Mouse (Mus musculus) stomach, embryonic 16.5 days (tissue): ENCODE measurements around the gene Ripor2. TPM values are rescaled to one million over a fixed set of nuclear protein-coding genes. Genes with fewer than 3 reads are reported as not detected.
A peak's percentile ranks its signal among the peaks of the same experiment; 100 is the strongest.

Experiments
- ATAC-seq: fragments of 200-750 bp; cut with Nextera tagmentation; 2 replicates; pipeline ENCODE4 v1.8.0; 2017; ENCODE audit warnings: moderate number of reproducible peaks, moderate TSS enrichment; ENCODE audit not compliant: insufficient read depth, low FRiP score
- H3K27ac ChIP-seq: fragments of 300-500 bp; sonication (generic); 2 replicates; pipeline ENCODE4 v1.5.1; 2014; ENCODE audit warnings: low read length
- H3K27me3 ChIP-seq: fragments of 300-500 bp; sonication (generic); 2 replicates; pipeline ENCODE4 v1.6.1; 2014; ENCODE audit warnings: low read length, control low read depth, mixed read lengths; ENCODE audit not compliant: control insufficient read depth, insufficient read depth
- H3K36me3 ChIP-seq: fragments of 300-500 bp; sonication (generic); 2 replicates; pipeline ENCODE4 v1.6.1; 2014; ENCODE audit warnings: low read length; ENCODE audit not compliant: control insufficient read depth, insufficient read depth
- H3K4me1 ChIP-seq: fragments of 300-500 bp; sonication (generic); 2 replicates; pipeline ENCODE4 v1.6.1; 2014; ENCODE audit warnings: low read length, control low read depth, mixed read lengths; ENCODE audit not compliant: control insufficient read depth, insufficient read depth
- H3K4me2 ChIP-seq: fragments of 300-500 bp; sonication (generic); 2 replicates; pipeline ENCODE4 v1.6.1; 2014; ENCODE audit warnings: low read depth, low read length, mixed read lengths
- H3K4me3 ChIP-seq: fragments of 300-500 bp; sonication (generic); replicated peaks from 2 replicates; pipeline ENCODE4 v1.5.1; 2014; ENCODE audit warnings: mild to moderate bottlenecking, low read length
- H3K9ac ChIP-seq: fragments of 300-500 bp; sonication (generic); 2 replicates; pipeline ENCODE4 v1.6.1; 2014; ENCODE audit warnings: low read length
- H3K9me3 ChIP-seq: fragments of 300-500 bp; sonication (generic); replicated peaks from 2 replicates; pipeline ENCODE4 v1.6.1; 2016; ENCODE audit warnings: low read length, control low read depth; ENCODE audit not compliant: control insufficient read depth
- WGBS: fragments of 180-500 bp; shearing (Covaris S2); extraction: QIAGEN DNeasy Blood & Tissue Kit; methylation state at CpG from one replicate; pipeline ENCODE4 v1.1.7; 2014; 5-methylcytosine and 5-hydroxymethylcytosine counted together
- polyA plus RNA-seq: library from polyadenylated mRNA; unstranded; fragments of >200 nt; fragmentation: Nextera tagmentation; extraction: Ambion mirVana; gene quantifications from 2 replicates; pipeline ENCODE4 v1.2.1, GENCODE M21; 2015

Ripor2 gene
- polyA plus RNA-seq, 1 experiment from 2014 or later: 4.3 TPM

DNA sequence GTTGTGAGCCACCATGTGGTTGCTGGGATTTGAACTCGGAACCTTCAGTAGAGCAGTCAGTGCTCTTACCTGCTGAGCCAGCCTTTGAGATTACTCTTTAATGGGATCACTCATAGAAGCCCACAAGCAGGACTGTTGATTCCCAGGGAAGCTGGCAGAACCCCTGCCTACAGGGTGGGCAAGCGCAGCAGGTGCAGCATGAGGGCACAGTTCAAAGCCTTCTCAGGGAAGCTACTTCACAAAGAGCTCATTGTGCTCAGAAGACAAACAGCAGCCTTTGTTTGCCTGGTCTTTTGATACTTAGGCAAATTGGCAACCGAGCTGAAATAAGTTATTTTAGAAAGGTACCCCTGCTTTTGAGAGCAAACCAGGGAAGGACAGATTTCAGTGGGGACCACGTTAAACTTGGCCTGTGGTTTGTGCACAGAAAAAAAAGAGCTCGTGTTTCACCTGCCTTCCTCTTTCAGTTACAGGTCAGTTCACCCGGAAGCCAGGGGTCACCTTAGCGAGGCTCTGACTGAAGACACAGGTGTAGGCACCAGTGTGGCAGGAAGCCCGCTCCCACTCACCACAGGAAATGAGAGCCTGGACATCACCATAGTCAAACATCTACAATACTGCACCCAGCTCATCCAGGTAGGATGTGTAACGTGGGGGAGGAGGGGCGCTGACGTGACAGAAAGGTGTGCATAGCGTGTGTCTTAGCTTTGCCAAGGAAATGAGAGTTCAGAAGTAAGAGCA, 127.8 kb downstream of the Ripor2 start:
- Histone ChIP-seq H3K9ac (no peak overlapping the region), H3K27me3 (no peaks in the 10 kb centered on the region), H3K4me2 (no peak overlapping the region), H3K4me1 (peaks cover 19% of the 10 kb centered on the region; the same call in 1 of the 2 replicates), H3K27ac (peak overlapping the region; percentile 51), H3K4me3 (no peak overlapping the region), H3K36me3 (no peaks in the 10 kb centered on the region), H3K9me3 (no peaks in the 10 kb centered on the region)
- ATAC-seq: peak; percentile 45; the same call in 1 of the 2 replicates
- WGBS: 63% methylated on average over 12 of the region's 12 CpGs

DNA sequence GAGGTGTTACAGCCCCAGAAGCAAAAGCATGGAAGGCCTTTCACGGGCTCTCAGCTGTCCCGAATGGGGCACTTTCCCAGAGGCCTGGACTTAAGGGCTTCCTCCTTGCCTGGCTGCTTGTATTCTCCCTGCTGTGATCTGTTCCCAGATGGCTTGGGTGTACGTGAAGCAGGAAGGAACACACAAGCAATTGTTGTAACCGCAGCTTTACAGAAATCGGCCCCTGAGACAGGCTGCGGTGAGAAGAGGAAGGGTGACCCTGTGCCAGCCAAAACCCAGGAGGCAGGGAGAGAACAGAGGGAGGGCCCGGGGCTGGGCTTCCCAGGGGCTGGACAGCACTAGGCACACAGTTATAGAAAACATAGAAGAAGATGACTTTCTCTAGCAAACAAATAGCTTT, 129.0 kb downstream of the Ripor2 start:
- Histone ChIP-seq H3K27ac (peak overlapping the region; percentile 51; the same call in 1 of the 2 replicates), H3K36me3 (no peaks in the 10 kb centered on the region)
- ATAC-seq: no peak

DNA sequence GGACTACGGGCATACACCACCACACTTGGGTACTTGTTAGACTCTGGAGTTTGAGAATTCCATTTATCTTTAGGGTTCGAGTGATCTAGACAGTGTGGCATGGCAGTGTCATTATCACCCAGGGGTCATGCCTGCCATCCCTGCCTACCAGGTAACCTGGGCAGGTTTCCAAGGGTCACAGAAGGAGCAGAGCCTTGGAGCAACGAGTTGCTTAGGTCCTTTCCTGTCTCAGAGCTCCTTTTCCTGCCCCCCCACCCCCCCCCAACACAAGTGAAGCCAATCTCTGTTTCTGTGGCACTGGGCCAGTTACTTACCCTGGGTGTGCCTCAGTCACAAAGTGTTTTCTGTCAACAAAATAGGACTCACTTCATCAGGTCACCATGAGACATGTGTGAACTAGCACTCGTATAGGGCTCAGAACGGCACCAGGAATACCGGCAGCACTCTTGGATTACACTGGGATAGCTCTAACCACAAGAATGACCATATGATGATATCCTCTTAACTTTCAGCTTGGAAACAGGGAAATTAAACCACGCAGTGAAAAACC, 130.7 kb downstream of the Ripor2 start:
- Histone ChIP-seq H3K36me3 (no peaks in the 10 kb centered on the region), H3K4me1 (peaks cover 21% of the 10 kb centered on the region; the same call in 1 of the 2 replicates), H3K4me2 (no peak overlapping the region), H3K27ac (peak overlapping the region; percentile 48; the same call in 1 of the 2 replicates), H3K9ac (no peak overlapping the region), H3K27me3 (no peaks in the 10 kb centered on the region), H3K4me3 (no peak overlapping the region), H3K9me3 (no peaks in the 10 kb centered on the region)
- no peak for ATAC-seq
- 71% methylated on average over 7 of the region's 7 CpGs for WGBS

More for the DNA sequence above, 129.0 kb downstream of the Ripor2 start:
- no peaks in the 10 kb centered on the region for H3K27me3 ChIP-seq
- H3K4me2 ChIP-seq: no peak overlapping the region
- H3K4me1 ChIP-seq: peaks cover 19% of the 10 kb centered on the region; the same call in 1 of the 2 replicates
- 61% methylated on average over 7 of the region's 7 CpGs for WGBS
- no peak overlapping the region for H3K4me3 ChIP-seq
- H3K9ac ChIP-seq: 0 out of 2 replicates have a peak overlapping the region, but pooled peaks have one; percentile 7
- no peaks in the 10 kb centered on the region for H3K9me3 ChIP-seq

- Histone ChIP-seq H3K27me3 (no peaks in the 10 kb centered on the region), H3K4me3 (peak overlapping the region; percentile 9; the same call in 1 of the 2 replicates), H3K4me1 (peaks cover 21% of the 10 kb centered on the region; the same call in 1 of the 2 replicates), H3K9me3 (no peaks in the 10 kb centered on the region), H3K36me3 (no peaks in the 10 kb centered on the region), H3K4me2 (peak overlapping the region; percentile 48), H3K9ac (peak overlapping the region; percentile 33; the same call in 1 of the 2 replicates), H3K27ac (no peak overlapping the region)
- 6% methylated on average over 16 of the region's 16 CpGs for WGBS
- ATAC-seq: peak; percentile 65; the same call in 1 of the 2 replicates
These were observed 131.5 kb downstream of the Ripor2 start for GRCm38 (mm10) chr13:24713434-24714000.

GRCm38 (mm10) chr13:24714360-24714885, 132.4 kb downstream of the Ripor2 start:
- Histone ChIP-seq H3K27me3 (no peaks in the 10 kb centered on the region), H3K4me2 (0 out of 2 replicates have a peak overlapping the region, but pooled peaks have one; percentile 22), H3K4me1 (peaks cover 21% of the 10 kb centered on the region; the same call in 1 of the 2 replicates), H3K36me3 (no peaks in the 10 kb centered on the region), H3K27ac (no peak overlapping the region; the same call in 1 of the 2 replicates), H3K4me3 (no peak overlapping the region), H3K9ac (peak overlapping the region; percentile 26; the same call in 1 of the 2 replicates), H3K9me3 (no peaks in the 10 kb centered on the region)
- whole genome bisulfite sequencing: 53% methylated on average over 9 of the region's 9 CpGs
- ATAC-seq: no peak

- H3K9me3 ChIP-seq: no peaks in the 10 kb centered on the region
- no peak overlapping the region for H3K27ac ChIP-seq
- H3K27me3 ChIP-seq: no peaks in the 10 kb centered on the region
- WGBS: 64% methylated on average over 5 of the region's 5 CpGs
- no peak overlapping the region for H3K4me3 ChIP-seq
- peaks cover 21% of the 10 kb centered on the region; the same call in 1 of the 2 replicates for H3K4me1 ChIP-seq
- H3K4me2 ChIP-seq: no peak overlapping the region
- ATAC-seq: no peak
- H3K36me3 ChIP-seq: no peaks in the 10 kb centered on the region
- H3K9ac ChIP-seq: no peak overlapping the region
These were observed 133.6 kb downstream of the Ripor2 start for GRCm38 (mm10) chr13:24715601-24716000.

DNA sequence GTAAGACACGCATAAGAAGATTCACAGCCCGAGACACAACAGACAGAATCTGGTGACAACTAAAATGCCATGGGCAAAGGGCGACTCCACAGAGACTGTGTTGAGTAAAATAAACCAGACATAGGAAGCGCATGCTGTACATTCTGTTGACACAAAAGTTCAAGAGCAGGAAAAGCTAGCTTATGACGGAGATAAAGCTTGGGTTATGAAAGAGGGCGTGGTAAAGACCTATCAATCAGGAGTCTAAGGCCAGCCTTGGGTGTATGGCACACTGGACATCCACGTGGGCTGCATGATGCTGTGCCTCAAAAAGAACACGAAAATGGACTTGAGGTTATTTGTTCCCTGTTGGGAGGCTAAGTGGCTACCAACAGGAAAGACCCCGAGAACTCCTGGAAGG, 134.5 kb downstream of the Ripor2 start:
- ATAC-seq: no peak

GRCm38 (mm10) chr13:24717677-24718076, 135.7 kb downstream of the Ripor2 start:
- Histone ChIP-seq H3K27me3 (no peaks in the 10 kb centered on the region), H3K27ac (no peak overlapping the region), H3K36me3 (no peaks in the 10 kb centered on the region), H3K4me1 (peaks cover 19% of the 10 kb centered on the region; the same call in 1 of the 2 replicates), H3K9ac (no peak overlapping the region), H3K4me3 (no peak overlapping the region), H3K9me3 (no peaks in the 10 kb centered on the region), H3K4me2 (no peak overlapping the region)
- 66% methylated on average over 7 of the region's 7 CpGs for WGBS
- ATAC-seq: no peak

More for the DNA sequence above, 134.5 kb downstream of the Ripor2 start:
- no peak overlapping the region for H3K27ac ChIP-seq
- H3K4me1 ChIP-seq: peaks cover 21% of the 10 kb centered on the region; the same call in 1 of the 2 replicates
- H3K36me3 ChIP-seq: no peaks in the 10 kb centered on the region
- WGBS: 60% methylated on average over 9 of the region's 9 CpGs
- H3K27me3 ChIP-seq: no peaks in the 10 kb centered on the region
- no peaks in the 10 kb centered on the region for H3K9me3 ChIP-seq
- H3K9ac ChIP-seq: no peak overlapping the region
- no peak overlapping the region for H3K4me3 ChIP-seq
- no peak overlapping the region for H3K4me2 ChIP-seq
